Mouse (Mus musculus) midbrain, embryonic 10.5 days (tissue): Measurements from ENCODE around the gene Gm8677. TPM values are rescaled to one million over a fixed set of nuclear protein-coding genes. Genes with fewer than 3 reads are reported as not detected.
"Not testable (repeated sequence)": the region's sequence is repeated elsewhere in the genome, so short reads cannot be mapped to it uniquely, and the experiment has no call there.

Experiments used
- DNase-seq: peaks from one replicate; pipeline ENCODE4 v3.0.0-alpha.2; 2017; ENCODE audit warnings: low spot score
- H3K27ac ChIP-seq: fragments of 300-500 bp; sonication (generic); replicated peaks from 2 replicates; pipeline ENCODE4 v1.5.1; 2016; ENCODE audit warnings: mild to moderate bottlenecking
- H3K27me3 ChIP-seq: fragments of 300-500 bp; sonication (generic); 2 replicates; pipeline ENCODE4 v1.6.1; 2016; ENCODE audit warnings: low read depth, mild to moderate bottlenecking; ENCODE audit not compliant: poor library complexity, severe bottlenecking
- H3K36me3 ChIP-seq: fragments of 300-500 bp; sonication (generic); 2 replicates; pipeline ENCODE4 v1.6.1; 2016; ENCODE audit warnings: mild to moderate bottlenecking, moderate library complexity
- H3K4me1 ChIP-seq: fragments of 300-500 bp; sonication (generic); 2 replicates; pipeline ENCODE4 v1.6.1; 2016
- H3K4me3 ChIP-seq: fragments of 300-500 bp; sonication (generic); 2 replicates; pipeline ENCODE4 v1.5.1; 2016; ENCODE audit warnings: mild to moderate bottlenecking, moderate library complexity
- H3K9me3 ChIP-seq: fragments of 300-500 bp; sonication (generic); replicated peaks from 2 replicates; pipeline ENCODE4 v1.6.1; 2016; ENCODE audit warnings: mild to moderate bottlenecking
- WGBS: fragments of 180-500 bp; shearing (Covaris S2); methylation state at CpG from one replicate; pipeline ENCODE4 v1.1.7; 2016; 5-methylcytosine and 5-hydroxymethylcytosine counted together
- polyA plus RNA-seq: library from polyadenylated mRNA; unstranded; fragments of >200 nt; fragmentation: Nextera tagmentation; extraction: Ambion mirVana; gene quantifications from 2 replicates; pipeline ENCODE4 v1.2.1, GENCODE M21; 2016

Gene Gm8677
- not detected in 2 replicates for polyA plus RNA-seq

GRCm38 (mm10) chr7:22534787-22535186, at the start of gene Gm8677:
Gm8677 (minus strand) TSS chr7:22534887.
- H3K27ac ChIP-seq, DNase-seq, H3K9me3 ChIP-seq, H3K4me1 ChIP-seq, H3K4me3 ChIP-seq, H3K36me3 ChIP-seq, H3K27me3 ChIP-seq: not testable (repeated sequence)
- WGBS: no CpG with 5 or more reads among the region's 1 CpGs

DNA sequence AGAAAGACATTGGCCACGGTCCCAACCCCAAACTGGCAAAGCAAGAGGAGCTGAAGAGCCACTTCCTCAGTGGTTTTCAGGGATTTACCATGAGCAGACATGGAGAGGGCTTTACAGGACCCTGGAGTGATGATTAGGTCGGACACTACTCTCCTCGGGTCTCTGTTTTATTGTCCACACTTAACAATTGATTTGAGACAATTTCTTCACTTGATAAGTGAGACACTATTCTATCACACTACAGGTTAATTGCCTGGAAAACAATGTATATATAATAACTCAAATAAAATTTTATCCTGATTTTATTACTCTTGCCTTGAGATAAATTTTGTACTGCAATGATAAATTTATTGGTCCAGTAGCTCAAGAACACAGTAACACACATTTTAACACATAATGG, 30.6 kb upstream of the Gm8677 start, which contains the start of gene Gm4201:
Gene Gm4201 (minus strand): TSS at position 101 of the 400 bp plus-strand sequence.
- not testable (repeated sequence) for DNase-seq, H3K27ac ChIP-seq, H3K36me3 ChIP-seq, H3K27me3 ChIP-seq, H3K4me1 ChIP-seq, H3K9me3 ChIP-seq, H3K4me3 ChIP-seq
- no CpG with 5 or more reads among the region's 3 CpGs for WGBS

GRCm38 (mm10) chr7:22522667-22523066, 12.0 kb downstream of the Gm8677 start, which contains the start of gene Vmn1r152:
Vmn1r152 (plus strand) TSS chr7:22522967.
- H3K4me3 ChIP-seq, H3K36me3 ChIP-seq, H3K27ac ChIP-seq, H3K27me3 ChIP-seq, H3K4me1 ChIP-seq, H3K9me3 ChIP-seq, DNase-seq: not testable (repeated sequence)
- WGBS: no CpG with 5 or more reads among the region's 3 CpGs

- H3K4me3 ChIP-seq, H3K27me3 ChIP-seq, DNase-seq, H3K27ac ChIP-seq, H3K4me1 ChIP-seq, H3K36me3 ChIP-seq, H3K9me3 ChIP-seq: not testable (repeated sequence)
- WGBS: 62% methylated on average over 2 of the region's 3 CpGs
Observed at GRCm38 (mm10) chr7:22499578-22499977, 35.1 kb downstream of the Gm8677 start, which contains the start of gene Vmn1r151. Vmn1r151 (minus strand) TSS chr7:22499678.

Other genes with a start within 250 kb of the Gm8677 start
- not detected in 2 replicates for gene Gm4187, start 205.2 kb downstream of the Gm8677 start, polyA plus RNA-seq
- gene Gm8660, start 163.8 kb downstream of the Gm8677 start, polyA plus RNA-seq: not detected in 2 replicates
- not detected in 2 replicates for gene Vmn1r148, start 121.3 kb downstream of the Gm8677 start, polyA plus RNA-seq
- gene Vmn1r149, start 96.7 kb downstream of the Gm8677 start, polyA plus RNA-seq: not detected in 2 replicates
- not detected in 2 replicates for gene Gm10665, start 70.8 kb downstream of the Gm8677 start, polyA plus RNA-seq
- gene Vmn1r151, start 35.2 kb downstream of the Gm8677 start, polyA plus RNA-seq: not detected in 2 replicates
- not detected in 2 replicates for gene Vmn1r152, start 11.9 kb downstream of the Gm8677 start, polyA plus RNA-seq
- not detected in 2 replicates for gene Gm4201, start 30.5 kb upstream of the Gm8677 start, polyA plus RNA-seq
- not detected in 2 replicates for gene Gm4565, start 53.2 kb upstream of the Gm8677 start, polyA plus RNA-seq
- gene Vmn1r155, start 123.1 kb upstream of the Gm8677 start, polyA plus RNA-seq: not detected in 2 replicates
- not detected in 2 replicates for gene Gm8693, start 157.4 kb upstream of the Gm8677 start, polyA plus RNA-seq
- gene Gm4567, start 184.8 kb upstream of the Gm8677 start, polyA plus RNA-seq: not detected in 2 replicates
- not detected in 2 replicates for gene Vmn1r157, start 226.8 kb upstream of the Gm8677 start, polyA plus RNA-seq